Mouse (Mus musculus) intestine, postnatal 0 days (tissue): Measurements from ENCODE around the gene Snapc5. TPM values are rescaled to one million over a fixed set of nuclear protein-coding genes. Genes with fewer than 3 reads are reported as not detected.
"Not testable (repeated sequence)": the region's sequence is repeated elsewhere in the genome, so short reads cannot be mapped to it uniquely, and the experiment has no call there.

Experiments
- ATAC-seq: fragments of 200-750 bp; cut with Nextera tagmentation; 2 replicates; pipeline ENCODE4 v1.8.0; 2017; ENCODE audit warnings: mild to moderate bottlenecking, moderate TSS enrichment, moderate library complexity
- H3K27ac ChIP-seq: fragments of 300-500 bp; sonication (generic); 2 replicates; pipeline ENCODE4 v1.5.1; 2014; ENCODE audit warnings: mild to moderate bottlenecking, low read depth, low read length, moderate library complexity
- H3K27me3 ChIP-seq: fragments of 300-500 bp; sonication (generic); replicated peaks from 2 replicates; pipeline ENCODE4 v1.6.1; 2014; ENCODE audit warnings: low read length, mixed read lengths; ENCODE audit not compliant: control insufficient read depth, insufficient read depth
- H3K36me3 ChIP-seq: fragments of 300-500 bp; sonication (generic); 2 replicates; pipeline ENCODE4 v1.6.1; 2014; ENCODE audit warnings: mild to moderate bottlenecking, moderate library complexity; ENCODE audit not compliant: control insufficient read depth, insufficient read depth
- H3K4me1 ChIP-seq: fragments of 300-500 bp; sonication (generic); replicated peaks from 2 replicates; pipeline ENCODE4 v1.6.1; 2014; ENCODE audit warnings: antibody characterized with exemption, low read length, mixed read lengths; ENCODE audit not compliant: control insufficient read depth, insufficient read depth
- H3K4me2 ChIP-seq: fragments of 300-500 bp; sonication (generic); replicated peaks from 2 replicates; pipeline ENCODE4 v1.6.1; 2014; ENCODE audit warnings: low read depth, mild to moderate bottlenecking, moderate library complexity
- H3K4me3 ChIP-seq: fragments of 300-500 bp; sonication (generic); 2 replicates; pipeline ENCODE4 v1.5.1; 2014; ENCODE audit warnings: low read depth, low read length
- H3K9ac ChIP-seq: fragments of 300-500 bp; sonication (generic); 2 replicates; pipeline ENCODE4 v1.6.1; 2014; ENCODE audit warnings: mild to moderate bottlenecking, low read depth, low read length
- H3K9me3 ChIP-seq: fragments of 300-500 bp; sonication (generic); 2 replicates; pipeline ENCODE4 v1.6.1; 2016; ENCODE audit warnings: mixed run types; ENCODE audit not compliant: control insufficient read depth
- CTCF ChIP-seq: sonication (generic); IDR thresholded peaks from 2 replicates; pipeline ENCODE4 v1.5.1; 2016; ENCODE audit warnings: low read depth, mild to moderate bottlenecking, control low read depth, antibody characterized with exemption, moderate library complexity
- WGBS: fragments of 180-500 bp; shearing (Covaris S2); extraction: QIAGEN DNeasy Blood & Tissue Kit; methylation state at CpG from one replicate; pipeline ENCODE4 v1.1.7; 2014; 5-methylcytosine and 5-hydroxymethylcytosine counted together
- polyA plus RNA-seq: library from polyadenylated mRNA; unstranded; fragments of >200 nt; fragmentation: Nextera tagmentation; extraction: Ambion mirVana; gene quantifications from 2 replicates; pipeline ENCODE4 v1.2.1, GENCODE M21; 2015

The Snapc5 gene
- polyA plus RNA-seq, 1 experiment from 2014 or later, result 32.9 TPM

DNA sequence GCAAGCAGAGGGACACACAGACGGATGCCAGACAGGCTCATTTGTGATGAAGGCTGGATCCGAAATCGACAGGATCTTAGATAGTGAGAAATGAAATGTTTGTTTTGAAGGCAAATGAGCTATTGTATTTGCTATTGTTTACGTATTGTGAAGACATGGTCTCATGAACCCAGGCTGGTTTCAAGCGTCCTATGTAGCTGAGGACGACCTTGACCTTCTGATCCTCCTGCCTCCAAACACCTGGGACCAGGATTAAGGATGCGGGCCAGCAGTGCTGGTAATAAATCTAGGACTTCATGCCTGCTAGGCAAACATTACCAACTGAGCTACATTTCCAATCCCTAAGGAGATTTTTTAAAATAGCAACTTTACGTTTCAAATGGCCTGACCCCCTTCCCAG is 18.4 kb downstream of the Snapc5 start:
- Histone ChIP-seq H3K27ac (no peak overlapping the region), H3K27me3 (no peaks in the 10 kb centered on the region), H3K4me1 (peaks cover 4% of the 10 kb centered on the region; the same call in 1 of the 2 replicates), H3K4me3 (no peak overlapping the region), H3K9ac (no peak overlapping the region), H3K4me2 (no peak overlapping the region), H3K9me3 (no peaks in the 10 kb centered on the region), H3K36me3 (peaks cover 26% of the 10 kb centered on the region)
- 79% methylated on average over 8 of the region's 8 CpGs for WGBS
- no peak for ATAC-seq
- TF ChIP-seq CTCF, result no peak

GRCm38 (mm10) chr9:64198068-64198762 is 19.1 kb downstream of the Snapc5 start:
- peaks cover 22% of the 10 kb centered on the region for H3K36me3 ChIP-seq
- no peak overlapping the region for H3K9ac ChIP-seq
- no peak for ATAC-seq
- H3K9me3 ChIP-seq, result no peaks in the 10 kb centered on the region
- no peaks in the 10 kb centered on the region for H3K27me3 ChIP-seq
- no peak overlapping the region for H3K4me3 ChIP-seq
- no peak overlapping the region for H3K4me2 ChIP-seq
- peak overlapping the region; percentile 75 for H3K27ac ChIP-seq
- peaks cover 4% of the 10 kb centered on the region; the same call in 1 of the 2 replicates for H3K4me1 ChIP-seq
- 81% methylated on average over 5 of the region's 5 CpGs for WGBS
- TF ChIP-seq CTCF, result no peak

DNA sequence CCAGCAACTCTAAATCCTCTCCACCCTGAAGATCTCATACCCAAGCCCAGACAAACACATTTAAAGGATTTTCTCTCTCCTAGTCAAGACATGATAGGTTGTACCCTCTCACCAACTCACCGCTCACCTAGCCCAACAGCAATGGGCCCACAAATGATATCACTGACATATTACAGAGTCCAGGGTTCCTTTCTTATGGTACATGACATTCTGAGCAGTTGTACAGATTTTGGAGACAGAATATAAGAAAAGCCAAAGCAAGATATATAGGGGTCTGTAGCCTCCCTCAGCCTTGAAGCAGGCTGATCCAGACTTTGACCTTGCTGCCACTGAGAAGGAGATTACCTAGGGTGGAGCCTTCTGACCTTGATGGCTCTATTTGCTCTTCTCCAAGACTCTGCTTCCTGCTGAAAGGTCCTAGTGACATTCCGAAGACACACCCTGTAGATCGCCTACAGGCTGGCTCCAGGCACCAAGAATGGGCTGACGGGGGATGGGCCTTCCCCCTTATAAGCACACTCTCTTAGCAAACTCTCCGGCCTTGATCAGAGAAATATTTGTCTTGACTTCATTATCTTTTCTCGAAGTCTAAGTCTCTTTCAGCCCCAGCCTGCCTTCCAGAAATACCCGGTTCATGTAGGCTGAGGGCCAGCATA is 19.8 kb downstream of the Snapc5 start:
- peak; percentile 42; the same call in 1 of the 2 replicates for ATAC-seq
- not testable (repeated sequence) for H3K4me1 ChIP-seq, H3K27me3 ChIP-seq, H3K4me3 ChIP-seq, H3K9ac ChIP-seq, H3K9me3 ChIP-seq, H3K4me2 ChIP-seq
- 46% methylated on average over 7 of the region's 7 CpGs for WGBS
- H3K27ac ChIP-seq, result peak overlapping the region; percentile 75
- peaks cover 22% of the 10 kb centered on the region for H3K36me3 ChIP-seq

- H3K27me3 ChIP-seq, result no peaks in the 10 kb centered on the region
- TF ChIP-seq CTCF, result no peak
- H3K9me3 ChIP-seq, result no peaks in the 10 kb centered on the region
- peak; percentile 73 for ATAC-seq
- peak overlapping the region; percentile 75 for H3K27ac ChIP-seq
- no peak overlapping the region for H3K9ac ChIP-seq
- no peak overlapping the region for H3K4me3 ChIP-seq
- peaks cover 4% of the 10 kb centered on the region; the same call in 1 of the 2 replicates for H3K4me1 ChIP-seq
- 27% methylated on average over 2 of the region's 2 CpGs for WGBS
- H3K36me3 ChIP-seq, result peaks cover 25% of the 10 kb centered on the region
- no peak overlapping the region for H3K4me2 ChIP-seq
These were observed 20.8 kb downstream of the Snapc5 start for GRCm38 (mm10) chr9:64199897-64200296.

- peaks cover 4% of the 10 kb centered on the region; the same call in 1 of the 2 replicates for H3K4me1 ChIP-seq
- H3K27ac ChIP-seq, result no peak overlapping the region
- no peaks in the 10 kb centered on the region for H3K27me3 ChIP-seq
- H3K4me2 ChIP-seq, result no peak overlapping the region
- TF ChIP-seq CTCF, result no peak
- no peak overlapping the region for H3K4me3 ChIP-seq
- H3K36me3 ChIP-seq, result peaks cover 28% of the 10 kb centered on the region
- no peak for ATAC-seq
- no peaks in the 10 kb centered on the region for H3K9me3 ChIP-seq
- H3K9ac ChIP-seq, result no peak overlapping the region
These were observed 23.3 kb downstream of the Snapc5 start for GRCm38 (mm10) chr9:64202331-64202730.

GRCm38 (mm10) chr9:64202866-64203265 is 23.8 kb downstream of the Snapc5 start:
- Histone ChIP-seq H3K36me3 (peaks cover 29% of the 10 kb centered on the region), H3K9me3 (no peaks in the 10 kb centered on the region), H3K4me3 (no peak overlapping the region), H3K4me1 (peaks cover 4% of the 10 kb centered on the region; the same call in 1 of the 2 replicates), H3K27me3 (no peaks in the 10 kb centered on the region), H3K27ac (no peak overlapping the region), H3K9ac (no peak overlapping the region), H3K4me2 (no peak overlapping the region)
- TF ChIP-seq CTCF, result no peak
- ATAC-seq, result no peak
